Mouse (Mus musculus) duodenum, adult 2 months (tissue): ENCODE measurements around the gene Hinfp. TPM values are rescaled to one million over a fixed set of nuclear protein-coding genes. Genes with fewer than 3 reads are reported as not detected.

Experiments
- polyA plus RNA-seq: library from polyadenylated mRNA; depleted of rRNA; stranded (reverse); fragments of >200 nt; gene quantifications from 2 replicates; pipeline ENCODE4 v1.2.3, GENCODE M21; 2012; ENCODE audit warnings: low replicate concordance; rRNA removed

Gene Hinfp
- 14.2 and 16.9 TPM in 2 replicates for polyA plus RNA-seq

DNA sequence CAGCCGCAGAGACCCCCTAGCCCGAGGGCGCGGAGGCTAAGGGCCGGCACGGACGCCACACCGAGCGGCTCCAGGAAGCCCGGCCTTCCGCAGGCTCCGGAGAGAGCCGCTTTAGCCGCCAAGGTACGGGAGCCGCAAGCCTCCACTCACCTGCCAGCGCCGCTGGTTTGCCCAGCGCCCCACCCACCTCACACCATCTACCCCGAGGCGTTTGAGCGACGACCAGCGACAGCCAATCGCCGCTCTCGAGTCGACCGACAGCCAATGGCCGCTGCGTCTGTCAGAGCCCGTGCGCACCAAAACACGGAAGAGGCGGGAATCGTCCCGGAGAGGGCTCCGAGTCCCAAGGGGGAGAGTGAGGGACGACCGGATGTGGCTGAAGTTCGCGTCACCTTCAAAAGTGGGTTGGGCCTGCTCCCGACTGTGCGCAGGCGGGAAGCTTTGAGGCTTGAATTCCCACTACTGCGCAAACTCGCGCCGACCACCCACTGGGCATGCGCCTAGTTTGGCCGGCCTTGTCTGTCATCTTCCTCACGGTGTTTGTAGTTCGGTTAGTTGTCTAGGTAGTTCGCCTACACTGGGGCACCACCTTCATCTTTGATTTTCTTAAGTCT lies at the start of gene Hinfp:
Hinfp (minus strand) TSS at position 206 of the 614 bp plus-strand sequence.

GRCm38 (mm10) chr9:44343781-44344421 lies 38.4 kb upstream of the Hinfp start, which contains the start of gene Hmbs:
TSS of gene Hmbs (minus strand) at chr9:44344228.

DNA sequence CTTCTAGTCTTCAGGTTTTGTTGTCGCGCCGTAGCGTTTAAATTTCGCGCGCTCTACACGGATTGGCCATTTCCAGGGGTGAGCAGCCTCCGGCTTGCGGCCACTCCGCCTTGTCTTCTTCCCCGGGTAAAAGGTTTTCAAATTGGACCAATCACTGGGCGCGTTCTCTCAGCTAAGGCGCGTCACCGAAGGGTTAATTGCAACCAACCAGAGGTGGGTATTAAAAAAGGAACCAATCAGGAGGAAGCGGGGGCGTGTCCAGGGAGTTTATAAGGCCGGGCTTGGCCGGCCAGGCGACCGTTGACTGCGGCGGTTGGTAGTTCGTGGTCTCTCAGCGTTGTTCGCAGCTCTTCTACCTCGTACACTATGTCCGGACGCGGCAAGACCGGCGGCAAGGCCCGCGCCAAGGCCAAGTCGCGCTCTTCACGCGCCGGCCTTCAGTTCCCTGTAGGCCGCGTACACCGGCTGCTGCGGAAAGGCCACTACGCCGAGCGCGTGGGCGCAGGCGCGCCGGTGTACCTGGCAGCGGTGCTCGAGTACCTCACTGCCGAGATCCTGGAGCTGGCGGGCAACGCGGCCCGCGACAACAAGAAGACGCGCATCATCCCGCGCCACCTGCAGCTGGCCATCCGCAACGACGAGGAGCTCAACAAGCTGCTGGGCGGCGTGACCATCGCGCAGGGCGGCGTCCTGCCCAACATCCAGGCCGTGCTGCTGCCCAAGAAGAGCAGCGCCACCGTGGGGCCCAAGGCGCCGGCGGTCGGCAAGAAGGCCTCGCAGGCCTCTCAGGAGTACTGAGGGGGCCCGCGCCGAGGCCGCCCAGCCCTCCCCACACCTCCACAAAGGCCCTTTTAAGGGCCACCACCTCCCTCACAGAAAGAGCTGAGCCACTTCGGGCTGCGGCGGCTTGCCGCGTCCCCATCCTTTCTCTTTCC lies 29.2 kb upstream of the Hinfp start, which contains the start of gene H2afx:
H2afx (plus strand) TSS at position 299 of the 935 bp plus-strand sequence.

GRCm38 (mm10) chr9:44325768-44326370 lies 20.4 kb upstream of the Hinfp start, which contains the start of gene Dpagt1:
TSS of gene Dpagt1 (plus strand) at chr9:44326019.

DNA sequence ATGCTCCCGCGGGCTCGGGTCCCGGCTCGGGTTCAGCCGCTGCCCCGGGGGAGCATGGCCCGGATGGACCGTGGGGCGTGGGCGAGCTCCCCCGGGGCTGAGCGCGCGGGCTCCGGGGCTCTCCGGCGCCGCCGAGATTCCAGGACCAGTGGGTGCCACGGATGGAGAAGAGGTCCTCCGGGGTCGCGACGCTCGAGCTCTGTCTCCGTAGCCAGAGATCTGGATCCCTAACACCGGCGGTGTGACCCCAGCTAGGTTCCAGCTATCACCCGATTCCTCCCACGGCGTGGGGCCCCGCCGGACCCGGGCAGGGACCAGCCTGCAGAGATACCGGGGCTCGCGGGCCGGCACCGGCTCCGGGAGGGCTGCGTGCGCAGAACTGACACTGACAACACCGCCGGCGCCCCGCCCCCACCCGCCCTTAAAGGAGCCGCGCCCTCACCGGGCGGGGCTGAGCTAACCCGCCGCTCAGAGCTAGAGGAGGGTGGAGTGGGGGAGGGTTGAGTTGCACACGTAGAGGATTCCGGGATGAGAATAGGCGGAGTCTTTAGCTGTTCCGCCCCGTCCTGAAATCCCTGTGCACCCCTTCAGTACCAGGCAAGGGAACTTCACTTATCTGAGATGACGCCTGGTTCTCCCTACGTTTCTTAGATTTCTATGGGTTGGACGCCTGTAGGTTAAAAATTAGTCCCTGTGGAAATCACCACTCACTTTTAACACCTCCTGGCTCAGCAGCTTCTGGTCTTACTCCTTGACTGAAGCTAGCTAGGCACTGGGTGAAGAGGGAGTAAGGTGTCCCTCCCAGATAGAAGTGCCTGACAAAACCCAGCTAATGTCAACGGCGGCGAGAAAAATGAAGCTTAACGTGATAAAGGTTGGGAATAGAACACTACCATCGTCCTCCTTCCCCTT lies 14.7 kb upstream of the Hinfp start, which contains the start of gene C2cd2l:
C2cd2l (minus strand) TSS at position 399 of the 912 bp plus-strand sequence.

DNA sequence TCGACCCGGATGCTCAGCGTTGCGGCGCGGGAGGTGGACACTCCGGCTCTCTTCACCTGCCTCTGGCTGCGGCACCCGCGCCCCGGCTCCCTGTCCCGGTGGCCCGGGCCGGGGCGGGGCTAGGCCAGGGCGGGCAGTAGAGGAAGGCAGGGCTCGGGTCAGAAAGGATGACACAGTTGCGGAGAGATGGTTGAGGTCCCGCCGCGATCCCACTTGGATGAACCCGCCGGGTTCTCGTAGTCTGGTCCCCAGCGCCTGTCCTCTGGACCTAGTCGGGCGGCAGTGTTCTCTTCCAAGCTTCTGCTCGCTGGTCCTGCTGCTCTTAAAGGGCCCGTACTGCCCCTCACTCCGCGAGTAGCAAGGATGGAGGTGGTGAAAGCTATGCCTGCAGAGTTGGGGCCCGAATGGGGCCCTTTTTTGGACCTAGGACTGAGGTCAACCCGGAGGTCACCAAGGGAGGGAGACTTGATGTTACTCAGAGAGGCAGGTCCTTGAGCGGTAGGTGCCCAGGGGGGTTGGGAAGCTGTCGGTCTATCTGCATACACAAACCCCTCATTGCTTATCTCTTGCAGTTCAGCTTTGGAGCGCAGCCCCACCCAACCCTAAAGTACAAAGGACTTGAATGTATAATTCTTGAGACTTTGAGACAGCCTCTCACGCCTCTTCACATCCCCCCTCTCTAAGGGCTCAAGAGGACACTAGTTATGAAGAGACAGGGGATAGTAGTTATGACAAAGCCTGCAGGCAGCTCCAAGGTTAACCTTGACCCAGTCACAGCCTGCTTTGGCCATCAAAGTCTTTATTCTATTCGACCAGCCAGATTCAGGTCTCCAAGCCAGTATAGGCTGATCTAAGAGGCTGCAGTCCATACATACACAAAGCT lies 17.2 kb downstream of the Hinfp start, which contains the start of gene Abcg4:
Abcg4 (minus strand) TSS at position 540 of the 883 bp plus-strand sequence.

DNA sequence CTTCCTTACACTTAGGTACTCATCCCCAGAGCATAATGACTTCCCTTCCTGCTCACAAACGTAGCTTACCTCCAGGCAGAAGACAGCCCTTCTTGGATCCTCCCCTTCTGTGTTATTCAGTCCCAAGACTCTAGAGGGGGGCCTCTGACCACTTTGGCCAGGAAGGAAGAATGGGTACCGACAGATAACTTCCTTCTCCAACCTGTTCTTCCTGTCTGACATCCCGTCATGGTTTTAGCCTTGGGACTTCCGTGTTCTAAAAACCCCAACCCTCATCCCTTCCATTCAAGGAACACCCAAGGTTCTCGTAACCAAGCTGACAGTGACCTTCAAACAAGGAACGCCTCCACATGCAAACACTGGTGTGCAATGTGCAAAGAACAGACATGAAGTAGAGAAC lies 37.0 kb downstream of the Hinfp start, which contains the start of gene Nlrx1:
Nlrx1 (minus strand) TSS at position 168 of the 400 bp plus-strand sequence.

DNA sequence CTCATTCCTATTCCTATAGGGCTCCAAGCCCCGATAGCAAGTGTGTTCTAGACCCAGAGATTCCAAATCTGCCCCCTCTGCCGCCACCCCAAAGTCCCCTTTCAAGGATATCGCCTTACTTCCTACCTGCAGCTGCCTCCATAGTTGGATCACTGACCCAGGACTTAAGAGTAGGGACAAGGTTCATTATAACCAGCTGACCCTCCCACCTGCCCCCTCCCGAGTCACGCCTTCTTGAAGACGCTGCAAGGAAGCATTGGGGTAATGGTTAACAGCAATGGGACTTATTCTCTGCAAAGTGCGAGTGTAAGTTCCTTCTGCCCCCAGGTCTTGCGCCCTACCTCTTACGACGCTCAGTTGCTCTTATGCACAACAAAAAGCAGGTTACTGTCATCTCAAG lies 54.2 kb downstream of the Hinfp start, which contains the start of gene Pdzd3:
Pdzd3 (minus strand) TSS at position 158 of the 400 bp plus-strand sequence.

Other genes starting within 250 kb of the Hinfp start
- gene Usp2, start 238.7 kb downstream of the Hinfp start, polyA plus RNA-seq = 16.5 and 29.3 TPM in 2 replicates
- gene Mfrp, start 203.9 kb downstream of the Hinfp start, polyA plus RNA-seq = 0.11 TPM in 1 of 2 replicates, not detected in the other
- gene C1qtnf5, start 198.4 kb downstream of the Hinfp start, polyA plus RNA-seq = 7.9 and 14.6 TPM in 2 replicates
- gene Gm49380, start 192.2 kb downstream of the Hinfp start, polyA plus RNA-seq = 0.36 TPM in 1 of 2 replicates, not detected in the other
- 30.5 and 37.1 TPM in 2 replicates for gene Rnf26, start 192.2 kb downstream of the Hinfp start, polyA plus RNA-seq
- gene Mcam, start 171.2 kb downstream of the Hinfp start, polyA plus RNA-seq = 13.6 and 29.9 TPM in 2 replicates
- gene Cbl, start 71.6 kb downstream of the Hinfp start, polyA plus RNA-seq = 3.6 and 3.9 TPM in 2 replicates
- gene Ccdc153, start 65.0 kb downstream of the Hinfp start, polyA plus RNA-seq = not detected in 2 replicates
- 10.0 and 25.1 TPM in 2 replicates for gene Pdzd3, start 54.2 kb downstream of the Hinfp start, polyA plus RNA-seq
- gene Nlrx1, start 37.1 kb downstream of the Hinfp start, polyA plus RNA-seq = 4.2 and 5.8 TPM in 2 replicates
- 1.6 and 1.7 TPM in 2 replicates for gene Abcg4, start 17.1 kb downstream of the Hinfp start, polyA plus RNA-seq
- 158 and 249 TPM in 2 replicates for gene C2cd2l, start 14.6 kb upstream of the Hinfp start, polyA plus RNA-seq
- gene Dpagt1, start 20.3 kb upstream of the Hinfp start, polyA plus RNA-seq = 40.0 and 42.8 TPM in 2 replicates
- 134 and 260 TPM in 2 replicates for gene H2afx, start 29.0 kb upstream of the Hinfp start, polyA plus RNA-seq
- gene Hmbs, start 38.6 kb upstream of the Hinfp start, polyA plus RNA-seq = 35.1 and 44.5 TPM in 2 replicates
- 13.9 and 17.1 TPM in 2 replicates for gene Vps11, start 56.0 kb upstream of the Hinfp start, polyA plus RNA-seq
- 42.8 and 52.8 TPM in 2 replicates for gene Hyou1, start 73.8 kb upstream of the Hinfp start, polyA plus RNA-seq
- 40.0 and 85.7 TPM in 2 replicates for gene Slc37a4, start 91.2 kb upstream of the Hinfp start, polyA plus RNA-seq
- gene Rps25, start 101.5 kb upstream of the Hinfp start, polyA plus RNA-seq = 30.8 and 41.9 TPM in 2 replicates
- 25.1 and 36.3 TPM in 2 replicates for gene Trappc4, start 101.9 kb upstream of the Hinfp start, polyA plus RNA-seq
- 15.0 and 16.9 TPM in 2 replicates for gene Ccdc84, start 112.9 kb upstream of the Hinfp start, polyA plus RNA-seq
- gene Foxr1, start 135.5 kb upstream of the Hinfp start, polyA plus RNA-seq = not detected in 2 replicates
- 0.22 and 0.28 TPM in 2 replicates for gene Upk2, start 149.3 kb upstream of the Hinfp start, polyA plus RNA-seq
- gene Bcl9l, start 177.2 kb upstream of the Hinfp start, polyA plus RNA-seq = 29.3 and 33.5 TPM in 2 replicates